Mouse (Mus musculus) megakaryocyte, embryonic 14.5 days (primary cell): ENCODE data around the gene Eea1. TPM values are rescaled to one million over a fixed set of nuclear protein-coding genes. Genes with fewer than 3 reads are reported as not detected.

ENCODE experiments used
- H3K27me3 ChIP-seq: replicated peaks from 2 replicates; pipeline ENCODE3; 2012; ENCODE audit warnings: inconsistent platforms
- H3K36me3 ChIP-seq: replicated peaks from 2 replicates; pipeline ENCODE3; 2012; ENCODE audit warnings: low read length, inconsistent platforms, mixed read lengths
- H3K4me1 ChIP-seq: 2 replicates; pipeline ENCODE4 v1.6.1; 2012; ENCODE audit warnings: inconsistent platforms
- H3K4me3 ChIP-seq: replicated peaks from 2 replicates; pipeline ENCODE3; 2012; ENCODE audit warnings: moderate library complexity, mild to moderate bottlenecking, inconsistent platforms
- H3K9me3 ChIP-seq: 2 replicates; pipeline ENCODE4 v1.6.1; 2012; ENCODE audit warnings: inconsistent platforms
- FLI1 ChIP-seq: IDR thresholded peaks from 2 replicates; pipeline ENCODE4 v1.6.1; 2012; ENCODE audit warnings: low read length, inconsistent platforms, mixed read lengths
- GATA1 ChIP-seq: IDR thresholded peaks from 3 replicates; pipeline ENCODE4 v1.6.1; 2012; ENCODE audit warnings: mixed read lengths, low read length, inconsistent platforms, borderline replicate concordance
- polyA plus RNA-seq: library from polyadenylated mRNA; stranded (reverse); fragments of >175 nt; gene quantifications from 2 replicates; pipeline ENCODE4 v1.2.3, GENCODE M21; 2012; ENCODE audit warnings: low replicate concordance; ENCODE audit not compliant: insufficient read depth

Gene Eea1
- polyA plus RNA-seq, 1 experiment: 2.4 TPM

GRCm38 (mm10) chr10:96080440-96081381, 140.3 kb downstream of the Eea1 start:
- no peaks in the 10 kb centered on the region for H3K36me3 ChIP-seq
- no peaks in the 10 kb centered on the region for H3K9me3 ChIP-seq
- TF ChIP-seq FLI1 (no peak), GATA1 (no peak)
- no peaks in the 10 kb centered on the region for H3K27me3 ChIP-seq
- H3K4me3 ChIP-seq: no peak overlapping the region
- H3K4me1 ChIP-seq: peaks cover 26% of the 10 kb centered on the region

GRCm38 (mm10) chr10:96082203-96082602, 141.8 kb downstream of the Eea1 start:
- Histone ChIP-seq H3K4me1 (peaks cover 26% of the 10 kb centered on the region), H3K9me3 (no peaks in the 10 kb centered on the region), H3K4me3 (no peak overlapping the region), H3K36me3 (no peaks in the 10 kb centered on the region), H3K27me3 (no peaks in the 10 kb centered on the region)
- TF ChIP-seq FLI1 (no peak), GATA1 (no peak)

GRCm38 (mm10) chr10:96089744-96090143, 149.3 kb downstream of the Eea1 start:
- Histone ChIP-seq H3K4me3 (no peak overlapping the region), H3K4me1 (peaks cover 24% of the 10 kb centered on the region), H3K27me3 (no peaks in the 10 kb centered on the region), H3K9me3 (no peaks in the 10 kb centered on the region), H3K36me3 (no peaks in the 10 kb centered on the region)
- TF ChIP-seq FLI1 (no peak), GATA1 (no peak)

GRCm38 (mm10) chr10:96090388-96090787, 149.9 kb downstream of the Eea1 start:
- Histone ChIP-seq H3K27me3 (no peaks in the 10 kb centered on the region), H3K36me3 (no peaks in the 10 kb centered on the region), H3K9me3 (no peaks in the 10 kb centered on the region), H3K4me1 (peaks cover 31% of the 10 kb centered on the region), H3K4me3 (no peak overlapping the region)
- no peak for TF ChIP-seq FLI1

- no peaks in the 10 kb centered on the region for H3K27me3 ChIP-seq
- no peaks in the 10 kb centered on the region for H3K9me3 ChIP-seq
- H3K4me1 ChIP-seq: peaks cover 37% of the 10 kb centered on the region
- no peak for TF ChIP-seq FLI1
- TF ChIP-seq GATA1: no peak
- H3K4me3 ChIP-seq: no peak overlapping the region
- no peaks in the 10 kb centered on the region for H3K36me3 ChIP-seq
Measured at GRCm38 (mm10) chr10:96093890-96094531, 153.6 kb downstream of the Eea1 start.

- no peaks in the 10 kb centered on the region for H3K9me3 ChIP-seq
- no peak for TF ChIP-seq FLI1
- no peak for TF ChIP-seq GATA1
- no peaks in the 10 kb centered on the region for H3K27me3 ChIP-seq
- no peaks in the 10 kb centered on the region for H3K36me3 ChIP-seq
- H3K4me1 ChIP-seq: peaks cover 37% of the 10 kb centered on the region
- no peak overlapping the region for H3K4me3 ChIP-seq
Measured at GRCm38 (mm10) chr10:96094559-96094958, 154.1 kb downstream of the Eea1 start.

Other genes with a start within 250 kb of the Eea1 start
- gene Gm33543, start 97.7 kb upstream of the Eea1 start, polyA plus RNA-seq: not detected in 2 replicates
- gene Gm5426, start 196.0 kb downstream of the Eea1 start, polyA plus RNA-seq: not detected in 2 replicates